Comparison of ENCODE assay signal across 25 mouse cellular contexts in the genomic region with DNA sequence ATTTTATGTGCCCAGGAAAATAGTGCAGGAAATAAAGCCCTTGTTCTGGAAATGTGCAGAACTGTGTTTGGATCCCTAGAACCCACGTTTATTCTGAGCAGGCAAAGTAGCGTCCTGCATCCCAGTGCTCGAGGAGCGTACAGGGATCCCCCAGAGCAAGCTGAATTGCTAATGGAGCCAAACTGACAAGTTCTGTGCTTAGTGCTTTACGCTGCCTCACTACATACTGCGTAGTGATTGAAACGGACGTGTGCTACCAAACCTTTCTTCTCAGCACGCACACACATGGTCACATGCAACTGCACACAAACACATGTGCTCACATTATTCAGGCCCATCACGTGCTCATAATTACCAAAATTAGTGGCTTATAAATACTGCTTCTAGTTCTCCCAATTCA.
A peak's percentile ranks its signal among the peaks of the same experiment; 100 is the strongest.
DNase-seq lines count a peak whose midpoint lies in the region; ATAC-seq and TF ChIP-seq lines count a peak whose summit lies in the region.
"Had no signal": no experiment of that assay in that cellular context is flagged by ENCODE, and none has a peak within 500 bp of the region (broad histone marks: within the 10 kb centered on the region; RNA-seq: fewer than 3 reads in every experiment).

No protein-coding gene starts in this region.

- no peaks in the 10 kb centered on the region for H3K4me1 ChIP-seq in olfactory bulb, adult 2 months (ENCODE audit: control insufficient read depth, insufficient read depth, low read length)
- H3K4me1 ChIP-seq: forebrain, embryonic 10.5 days had no signal

- no peak for TF ChIP-seq POLR2A in olfactory bulb, adult 2 months (IDR thresholded peaks at IDR 0.05; ENCODE audit: insufficient read depth, low read depth, low read length)

- H3K27ac ChIP-seq in left cerebral cortex, adult 2 months = peak overlapping the region; percentile 6; the same call in 1 of the 2 replicates
- peak overlapping the region; percentile 20; the same call in 1 of the 2 replicates for H3K27ac ChIP-seq in olfactory bulb, adult 2 months (ENCODE audit: insufficient read depth, low read depth, low read length)
- H3K27ac ChIP-seq: forebrain, embryonic 10.5 days; gastrocnemius, adult 2 months; heart, embryonic 13.5 days; hindbrain, embryonic 14.5 days; hindbrain, postnatal 0 days had no signal

- TF ChIP-seq CTCF in left cerebral cortex, adult 2 months (IDR thresholded peaks at IDR 0.05) = no peak
- no peak for TF ChIP-seq CTCF in olfactory bulb, adult 2 months (IDR thresholded peaks at IDR 0.05; ENCODE audit: insufficient read depth, low read depth, low read length)

- intact Hi-C loops in left cerebral cortex, adult 2 months (cut with DNase I) = no loop called here
- intact Hi-C loops in left cerebral cortex, postnatal 10 days (cut with DNase I) = no loop called here

- 47% methylated on average over 10 of the region's 10 CpGs for whole genome bisulfite sequencing in olfactory bulb, adult 2 months

- ATAC-seq in frontal cortex, adult (ENCODE audit: low TSS enrichment) = peak; percentile 80
- no peak for ATAC-seq in monocyte, adult 5-6 weeks (replicated peaks; ENCODE audit: insufficient number of reproducible peaks, low FRiP score, low TSS enrichment, poor library complexity, severe bottlenecking)
- ATAC-seq: forebrain, embryonic 14.5 days; hindbrain, postnatal 0 days; inflammation-experienced regulatory T-cells, adult 6 months; Patski had no signal

- DNase-seq in frontal cortex, adult 2 months (ENCODE audit: extremely low spot score in 1 of 2, low spot score in 1 of 2) = no peak
- no peak for DNase-seq in left cerebral cortex, adult 2 months (ENCODE audit: extremely low spot score in 1 of 2, low spot score in 2 of 2)
- no peak for DNase-seq in left cerebral cortex, postnatal 10 days (ENCODE audit: extremely low spot score in 1 of 2, low spot score in 2 of 2)
- peak; percentile 47 for DNase-seq in brain, adult 2 months (ENCODE audit: low read depth, low spot score)
- DNase-seq: adrenal gland, postnatal 10 days; B cell, adult 2 months; cerebellum, adult 11-12 months; cerebellum, adult 8-10 months; cerebellum, postnatal 10 days; cerebellum, postnatal 36 days; gastrocnemius, adult 2 months; gastrocnemius, postnatal 14 days; heart, adult 18-20 months; heart, postnatal 14 days; heart, postnatal 4 days had no signal

- peak overlapping the region; percentile 18; the same call in 1 of the 2 replicates for H3K4me3 ChIP-seq in left cerebral cortex, adult 2 months
- no peak overlapping the region; the same call in 1 of the 2 replicates for H3K4me3 ChIP-seq in olfactory bulb, adult 2 months (ENCODE audit: insufficient read depth, low read depth, low read length)
- H3K4me3 ChIP-seq: forebrain, embryonic 10.5 days; gastrocnemius, adult 2 months; heart, embryonic 13.5 days had no signal
